9 mouse cellular contexts compared by ENCODE assay signal in genomic region chr12:5373641-5374195, GRCm38 (mm10). TPM values are rescaled to one million over a fixed set of nuclear protein-coding genes. Genes with fewer than 3 reads are reported as not detected.
A peak's percentile ranks its signal among the peaks of the same experiment; 100 is the strongest.
DNase-seq lines count a peak whose midpoint lies in the region; ATAC-seq and TF ChIP-seq lines count a peak whose summit lies in the region.
"Had no signal": no experiment of that assay in that cellular context is flagged by ENCODE, and none has a peak within 500 bp of the region (broad histone marks: within the 10 kb centered on the region; RNA-seq: fewer than 3 reads in every experiment).

No protein-coding gene starts in this region.

- H3K27ac ChIP-seq in forebrain, embryonic 10.5 days: peak overlapping the region; percentile 92
- H3K27ac ChIP-seq in limb, embryonic 14.5 days (replicated peaks; ENCODE audit: low read depth, low read length): peak overlapping the region; percentile 35; the same call in 1 of the 2 replicates
- peak overlapping the region; percentile 92 for H3K27ac ChIP-seq in neural tube, embryonic 13.5 days (replicated peaks)

- H3K36me3 ChIP-seq in forebrain, embryonic 10.5 days (replicated peaks): no peaks in the 10 kb centered on the region
- H3K36me3 ChIP-seq in limb, embryonic 14.5 days (ENCODE audit: control insufficient read depth, insufficient read depth, low read length): no peaks in the 10 kb centered on the region
- no peaks in the 10 kb centered on the region for H3K36me3 ChIP-seq in neural tube, embryonic 13.5 days

- peak overlapping the region; percentile 61 for H3K9ac ChIP-seq in limb, embryonic 14.5 days (ENCODE audit: low read depth, low read length, severe bottlenecking)
- peak overlapping the region; percentile 92 for H3K9ac ChIP-seq in neural tube, embryonic 13.5 days

- peak overlapping the region; percentile 96 for H3K4me2 ChIP-seq in limb, embryonic 14.5 days (replicated peaks; ENCODE audit: low read depth, low read length, severe bottlenecking)
- peak overlapping the region; percentile 96 for H3K4me2 ChIP-seq in neural tube, embryonic 13.5 days

- DNase-seq in heart, adult 11 months: peak; percentile 93
- no peak for DNase-seq in heart, adult 9 months (ENCODE audit: low spot score in 2 of 2)
- DNase-seq in R1 (ENCODE audit: low read depth, low spot score): peak; percentile 28
- DNase-seq in forebrain, embryonic 10.5 days (ENCODE audit: extremely low spot score, low spot score): peak; percentile 57
- DNase-seq in heart, postnatal 10 days: peak; percentile 25 to 39
- no peak for DNase-seq in limb, embryonic 14.5 days (ENCODE audit: low spot score)
- no peak for DNase-seq in B cell, adult 2 months

- peaks cover 49% of the 10 kb centered on the region for H3K4me1 ChIP-seq in forebrain, embryonic 10.5 days
- peaks cover 21% of the 10 kb centered on the region for H3K4me1 ChIP-seq in limb, embryonic 14.5 days (ENCODE audit: control insufficient read depth, insufficient read depth, low read length)
- H3K4me1 ChIP-seq in neural tube, embryonic 13.5 days (replicated peaks): peaks cover 28% of the 10 kb centered on the region

- no peaks in the 10 kb centered on the region for H3K9me3 ChIP-seq in forebrain, embryonic 10.5 days
- H3K9me3 ChIP-seq in limb, embryonic 14.5 days (ENCODE audit: control insufficient read depth, low read length): no peaks in the 10 kb centered on the region
- H3K9me3 ChIP-seq in neural tube, embryonic 13.5 days: no peaks in the 10 kb centered on the region

- peaks cover 69% of the 10 kb centered on the region for H3K27me3 ChIP-seq in forebrain, embryonic 10.5 days (ENCODE audit: poor library complexity, severe bottlenecking)
- no peaks in the 10 kb centered on the region for H3K27me3 ChIP-seq in limb, embryonic 14.5 days (ENCODE audit: control insufficient read depth, insufficient read depth, low read length)
- H3K27me3 ChIP-seq in neural tube, embryonic 13.5 days: peaks cover 22% of the 10 kb centered on the region

- WGBS in forebrain, embryonic 10.5 days: under 1% methylated on average over 42 of the region's 42 CpGs
- WGBS in limb, embryonic 14.5 days: under 1% methylated on average over 42 of the region's 42 CpGs
- WGBS in neural tube, embryonic 13.5 days: 0% methylated on average over 40 of the region's 42 CpGs

- peak overlapping the region; percentile 81 for H3K4me3 ChIP-seq in forebrain, embryonic 10.5 days
- peak overlapping the region; percentile 86 for H3K4me3 ChIP-seq in limb, embryonic 14.5 days (replicated peaks; ENCODE audit: low read length)
- peak overlapping the region; percentile 79 for H3K4me3 ChIP-seq in neural tube, embryonic 13.5 days

- intact Hi-C loops in heart, postnatal 10 days (cut with DNase I): loop anchor here (5.0 kb wide), 1 partner anchor 231 kb away; no protein-coding TSS in a partner anchor

- no peak for ATAC-seq in limb, embryonic 14.5 days (ENCODE audit: low FRiP score, low read depth)
- ATAC-seq in neural tube, embryonic 13.5 days (ENCODE audit: low read depth): no peak; the same call in 1 of the 2 replicates

- no peak for TF ChIP-seq POLR2A in limb, embryonic 14.5 days (IDR thresholded peaks at IDR 0.05; ENCODE audit: borderline replicate concordance, extremely low read depth, insufficient read depth, insufficient read length)

RNA-seq across cellular contexts. Expression of gene Klhl29, which starts 1.8 kb away (rescaled TPM):
- 0.90 and 1.2 TPM in 2 replicates for polyA plus RNA-seq in forebrain, embryonic 10.5 days (2016; fragmentation: Nextera tagmentation; extraction: Ambion mirVana)
- total RNA-seq in heart, postnatal 10 days (2021): 1 to 10 TPM in 1 of 2 experiments, under 1 TPM in 1; 0.96 to 1.1 TPM
- 14.0 and 23.0 TPM in 2 replicates for polyA plus RNA-seq in limb, embryonic 14.5 days (2012; rRNA removed)
- 4.9 and 5.9 TPM in 2 replicates for polyA plus RNA-seq in limb, embryonic 14.5 days (2014; fragmentation: Nextera tagmentation; extraction: Ambion mirVana)
- polyA plus RNA-seq in neural tube, embryonic 13.5 days (2015; fragmentation: Nextera tagmentation; extraction: Ambion mirVana): 2.7 and 2.8 TPM in 2 replicates
- total RNA-seq: hematopoietic stem cell, adult 5-6 weeks had no signal

Comparison
In these comparisons a context has a peak if more than half of its experiments do, and no peak if none do; other contexts are left out.
1. DNase-seq: peak in heart, adult 11 months (single experiment), R1 (single experiment), forebrain, embryonic 10.5 days (single experiment) and heart, postnatal 10 days (2 of 2); none in heart, adult 9 months (0 of 2), limb, embryonic 14.5 days (single experiment) and B cell, adult 2 months (0 of 2).
2. H3K27ac ChIP-seq: peak in every context shown above with its lines; median percentile 92 in forebrain, embryonic 10.5 days; 92 in neural tube, embryonic 13.5 days; 35 in limb, embryonic 14.5 days.
3. Peak in every context shown above with its lines, with median percentiles within 50 percentile points of each other: H3K4me3 ChIP-seq.